Mouse (Mus musculus) frontal cortex, postnatal 10 days (tissue): ENCODE results near the gene Kif16b.
A peak's percentile ranks its signal among the peaks of the same experiment; 100 is the strongest.

Source experiments
- DNase-seq, 2 experiments: peaks; one replicate each; pipeline ENCODE4 v3.0.0; 2022; ENCODE audit warnings: low spot score in 2 of 2, mixed read lengths in 1 of 2

The Kif16b gene

DNA sequence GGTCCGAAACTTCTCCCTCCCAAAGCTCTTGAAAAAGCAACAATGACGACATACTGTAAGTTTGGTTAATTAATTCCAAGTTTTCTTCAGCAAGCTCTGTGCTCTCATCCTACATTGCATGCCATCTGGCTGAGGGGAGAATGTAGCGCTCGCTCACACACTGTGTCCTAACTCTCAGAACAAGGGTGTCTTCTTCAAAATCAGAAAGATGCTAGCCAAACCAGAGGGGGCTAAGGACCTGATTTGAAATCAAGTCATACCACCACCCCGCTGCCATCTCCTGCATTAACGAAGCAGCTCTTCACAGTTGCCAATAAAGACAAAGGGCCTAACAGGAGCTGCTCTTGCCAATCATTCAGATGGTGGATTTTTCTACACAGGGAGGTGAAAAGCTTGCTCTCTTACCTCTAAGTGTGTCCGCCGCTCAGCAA is 253.3 kb downstream of the Kif16b start:
- peak; percentile 40 to 55 for DNase-seq

DNA sequence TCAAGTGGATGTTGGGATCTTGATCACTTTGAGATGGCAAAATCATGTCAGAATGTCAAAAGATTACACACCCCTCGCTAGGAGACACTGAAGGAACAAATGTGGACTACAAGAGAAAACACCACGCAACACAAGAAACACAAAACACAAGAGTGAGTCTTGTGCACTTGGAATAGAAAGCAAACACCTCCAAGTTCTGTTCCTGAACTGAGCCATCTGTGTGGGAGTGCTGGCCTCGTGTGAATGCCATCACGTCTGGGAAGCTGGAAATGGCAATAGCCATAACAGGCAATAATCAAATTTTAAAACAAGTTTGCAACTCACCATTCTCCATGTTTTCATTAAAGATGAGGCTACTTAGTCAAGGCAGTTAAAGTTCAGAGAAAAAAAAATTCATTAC is 254.5 kb downstream of the Kif16b start:
- DNase-seq, result no peak

DNA sequence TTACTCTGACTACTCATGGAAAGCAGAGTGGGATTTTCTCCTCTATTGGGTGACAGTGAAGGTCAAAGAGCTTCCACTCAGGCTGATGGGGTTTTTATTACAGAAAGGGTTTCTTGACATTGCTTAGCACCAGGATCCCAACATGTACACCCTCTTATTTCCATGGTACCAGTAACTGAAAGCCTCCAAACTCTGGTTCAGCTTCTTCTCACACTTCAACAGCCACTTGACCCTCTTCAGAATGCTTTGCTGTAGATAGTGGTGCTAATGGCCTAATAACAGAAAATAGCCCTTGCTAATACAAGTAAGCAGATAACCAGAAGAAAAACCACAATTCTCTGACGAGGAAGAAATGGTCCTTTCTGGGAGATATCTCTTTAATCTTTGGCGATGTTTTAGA is 259.6 kb downstream of the Kif16b start:
- DNase-seq, result no peak

DNA sequence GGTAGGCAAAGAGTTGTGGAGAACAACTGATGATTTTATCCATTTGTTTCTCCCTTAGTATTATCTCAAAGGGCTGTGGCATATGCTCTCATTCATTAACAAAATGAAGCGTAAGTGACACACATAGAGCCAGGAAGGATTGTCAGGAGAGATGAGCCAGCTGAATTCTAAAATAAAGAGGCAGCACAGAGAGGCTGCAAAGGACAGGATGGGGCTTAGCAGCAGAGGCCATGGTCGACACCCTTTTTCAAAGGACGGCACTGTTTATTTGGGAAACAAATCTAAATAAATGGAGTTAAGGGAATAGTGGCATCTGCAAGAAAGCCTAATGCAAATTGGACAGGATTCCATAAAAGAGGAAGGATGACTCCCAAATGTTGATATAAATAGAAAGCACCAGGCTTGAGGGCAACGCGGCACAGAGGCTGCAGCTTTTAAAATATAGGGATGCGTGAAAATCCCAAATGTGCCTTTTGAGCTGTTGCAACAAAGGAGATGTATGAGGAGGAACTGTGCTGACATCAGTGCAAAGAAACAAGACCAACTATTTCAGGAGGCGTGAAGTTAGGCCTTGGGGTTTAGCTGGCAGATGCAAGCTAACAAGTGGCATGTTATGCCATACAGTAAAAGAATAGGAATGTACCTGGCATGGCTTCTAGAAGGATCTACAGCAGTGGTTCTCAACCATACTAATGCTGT is 265.6 kb downstream of the Kif16b start:
- DNase-seq, result no peak

DNA sequence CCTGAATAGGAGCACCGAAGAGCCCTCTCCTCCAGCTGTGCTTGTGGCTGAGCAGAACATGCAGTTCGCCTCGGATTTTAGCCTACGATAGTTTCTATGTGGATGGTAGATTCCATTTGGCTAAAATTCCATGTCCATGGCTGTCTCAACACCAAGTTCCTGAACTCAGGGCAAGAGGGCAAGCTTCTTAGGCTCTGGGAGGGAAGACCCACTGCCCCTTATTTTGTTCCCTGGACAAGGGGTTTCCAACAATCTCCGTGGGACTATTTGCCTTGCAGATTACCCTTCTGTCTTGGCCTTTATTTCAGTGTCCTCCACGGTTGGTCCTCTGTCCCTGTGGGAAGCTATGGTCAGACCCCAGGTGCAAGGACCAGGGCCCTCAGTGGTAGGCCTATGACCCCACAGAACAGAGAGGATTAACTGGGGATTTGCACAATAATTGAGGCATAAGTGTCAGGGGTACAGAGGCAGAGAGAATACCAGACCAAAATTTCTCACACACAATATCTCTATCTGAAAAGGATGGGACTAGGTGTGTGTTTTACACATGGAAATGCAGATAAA is 267.3 kb downstream of the Kif16b start:
- no peak for DNase-seq

DNA sequence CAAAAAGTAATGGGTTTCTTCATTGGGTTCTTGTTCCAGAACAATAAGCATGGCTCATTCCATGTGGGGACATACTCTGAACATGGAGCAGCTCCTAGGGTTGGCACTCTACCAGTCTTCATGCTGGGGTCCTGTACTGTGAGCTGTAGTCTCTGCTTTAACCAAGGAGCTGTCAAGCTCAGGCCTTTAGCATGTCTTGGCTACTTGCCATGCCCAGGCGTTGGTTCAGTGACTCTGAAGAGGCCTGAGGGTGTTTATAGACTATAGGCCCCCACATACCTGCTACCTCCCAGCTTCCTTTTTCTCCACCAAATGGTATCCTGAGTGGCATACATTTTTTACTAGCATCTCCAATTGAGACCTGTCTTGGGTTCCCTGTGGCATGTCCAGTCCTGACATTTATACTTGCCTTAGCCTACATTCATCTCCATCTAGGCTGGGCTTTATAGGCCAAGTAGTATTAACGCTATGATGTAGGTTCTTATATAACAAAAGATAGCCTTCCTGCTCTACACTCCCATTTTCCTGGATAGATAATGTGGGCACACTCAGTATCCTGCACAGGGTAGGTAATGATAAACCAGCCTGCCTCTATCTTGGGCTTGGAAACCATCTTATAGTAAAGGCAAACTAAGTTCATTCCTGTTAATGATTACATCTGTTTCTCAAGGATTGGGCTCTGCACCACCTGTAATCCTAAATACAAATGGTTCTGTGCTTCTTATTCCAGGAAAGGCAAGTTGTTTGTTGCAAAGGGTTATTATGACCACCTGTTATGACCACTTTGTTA is 271.6 kb downstream of the Kif16b start:
- no peak for DNase-seq

DNA sequence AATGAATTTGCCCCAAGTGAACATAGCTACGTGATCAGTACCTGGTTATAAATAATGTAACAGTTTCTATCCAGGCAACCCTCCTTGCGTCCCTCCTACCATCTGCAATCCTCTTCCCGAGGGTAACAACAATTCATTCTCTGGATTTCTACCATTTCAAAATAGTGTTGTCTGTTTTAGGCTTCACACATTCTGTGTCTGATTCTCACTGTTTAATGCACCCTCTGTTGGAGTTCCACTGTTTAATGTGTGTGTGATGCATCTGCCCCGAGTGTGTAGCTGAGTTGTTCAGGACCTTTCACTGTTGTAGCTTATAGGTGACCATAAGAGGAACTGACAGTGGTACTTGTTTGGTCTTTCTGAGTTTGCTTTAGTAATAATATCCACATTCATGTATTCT is 275.6 kb downstream of the Kif16b start:
- no peak for DNase-seq

DNA sequence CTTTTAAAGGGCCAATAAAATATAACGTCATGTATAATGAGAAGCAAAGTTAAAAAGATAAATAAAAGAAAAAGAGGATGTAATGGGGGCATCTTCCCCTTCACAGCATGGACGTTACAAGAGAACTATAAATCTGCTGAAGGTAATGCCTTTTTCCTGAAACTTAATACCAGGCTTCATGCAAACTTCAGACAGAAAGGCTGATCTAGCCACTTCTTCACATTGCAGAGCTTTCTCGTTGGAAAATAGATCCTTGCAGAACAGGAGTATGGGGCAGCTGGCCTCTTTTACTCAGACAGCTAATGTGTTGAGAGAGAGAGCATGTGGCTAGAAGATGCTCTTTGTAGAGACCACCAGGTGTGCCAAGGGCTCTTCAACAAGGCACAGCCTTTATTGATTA is 276.2 kb downstream of the Kif16b start:
- no peak for DNase-seq

DNA sequence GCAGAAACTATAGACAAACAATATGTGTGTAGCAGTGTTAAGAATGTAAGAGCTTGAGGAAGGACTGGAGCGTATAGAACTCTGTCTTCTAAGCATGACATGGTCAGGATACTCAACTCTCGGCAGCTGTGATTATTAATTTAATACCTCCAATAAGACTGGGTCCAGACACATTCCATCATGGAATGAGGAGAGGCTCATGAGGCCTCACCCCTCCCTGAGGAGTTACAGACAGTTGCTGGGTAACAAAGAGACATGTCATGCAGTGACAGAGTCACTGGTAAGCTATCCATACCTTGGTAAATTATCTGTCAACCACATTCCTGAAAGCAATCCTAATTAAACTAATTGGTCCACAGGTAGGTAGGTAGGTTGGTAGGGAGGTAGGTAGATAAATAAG is 277.1 kb downstream of the Kif16b start:
- DNase-seq, result no peak

DNA sequence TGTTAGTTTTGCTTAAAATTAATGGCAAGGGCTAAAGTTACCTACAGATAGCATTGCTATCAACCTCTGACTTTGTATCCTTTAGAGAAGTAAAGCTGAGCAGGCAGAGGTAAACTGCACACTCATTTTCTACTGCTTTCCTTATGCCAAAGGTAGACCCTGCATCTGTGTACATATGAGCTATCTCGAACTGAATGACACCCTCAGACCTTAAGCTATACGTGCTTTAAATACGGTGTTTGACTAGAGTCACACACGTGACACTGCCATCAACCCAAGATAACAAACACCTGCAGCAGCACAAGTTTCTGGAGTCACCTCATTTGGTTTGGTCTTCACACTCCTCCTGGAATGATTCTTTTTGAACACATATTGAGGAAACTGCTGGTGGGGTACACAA is 280.2 kb downstream of the Kif16b start:
- no peak for DNase-seq

DNA sequence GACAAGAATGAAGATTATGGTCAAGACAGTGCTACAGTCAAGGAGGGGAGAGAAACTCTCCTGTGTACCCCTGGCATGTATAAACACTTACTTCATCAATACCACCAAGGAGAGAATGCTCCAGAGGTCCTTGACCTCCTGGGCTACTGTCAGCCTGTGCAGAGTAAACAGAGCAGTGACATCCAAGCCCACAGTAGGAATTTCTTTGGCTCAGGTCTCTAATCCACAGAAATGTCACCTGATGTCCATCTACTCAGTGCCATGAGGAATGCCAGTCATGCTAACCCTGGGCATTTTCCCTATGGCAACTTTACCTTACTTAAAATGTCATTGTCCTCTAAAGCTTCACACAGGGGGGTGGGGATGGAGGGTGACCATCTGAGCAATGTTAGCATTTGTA is 281.4 kb downstream of the Kif16b start:
- DNase-seq, result no peak

DNA sequence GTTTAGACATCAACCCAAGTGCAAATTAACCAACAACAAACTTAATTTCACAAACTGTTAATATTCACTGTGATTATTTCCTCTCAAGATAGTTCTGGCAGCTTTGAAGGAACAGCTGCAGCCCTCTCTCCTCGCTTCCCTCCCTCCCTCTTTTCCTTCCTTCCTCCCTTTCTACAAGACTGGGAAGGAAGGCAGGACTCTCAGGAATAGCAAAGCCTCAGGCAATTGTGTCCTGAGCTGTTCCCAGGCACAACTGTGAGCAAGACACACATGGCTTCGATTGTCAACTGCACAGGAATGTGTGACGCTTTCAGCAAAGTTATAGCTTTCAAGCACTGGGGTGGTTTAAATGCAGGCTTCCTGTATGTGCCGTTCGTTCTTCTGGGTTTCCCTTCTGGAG is 286.8 kb downstream of the Kif16b start:
- DNase-seq, result no peak

DNA sequence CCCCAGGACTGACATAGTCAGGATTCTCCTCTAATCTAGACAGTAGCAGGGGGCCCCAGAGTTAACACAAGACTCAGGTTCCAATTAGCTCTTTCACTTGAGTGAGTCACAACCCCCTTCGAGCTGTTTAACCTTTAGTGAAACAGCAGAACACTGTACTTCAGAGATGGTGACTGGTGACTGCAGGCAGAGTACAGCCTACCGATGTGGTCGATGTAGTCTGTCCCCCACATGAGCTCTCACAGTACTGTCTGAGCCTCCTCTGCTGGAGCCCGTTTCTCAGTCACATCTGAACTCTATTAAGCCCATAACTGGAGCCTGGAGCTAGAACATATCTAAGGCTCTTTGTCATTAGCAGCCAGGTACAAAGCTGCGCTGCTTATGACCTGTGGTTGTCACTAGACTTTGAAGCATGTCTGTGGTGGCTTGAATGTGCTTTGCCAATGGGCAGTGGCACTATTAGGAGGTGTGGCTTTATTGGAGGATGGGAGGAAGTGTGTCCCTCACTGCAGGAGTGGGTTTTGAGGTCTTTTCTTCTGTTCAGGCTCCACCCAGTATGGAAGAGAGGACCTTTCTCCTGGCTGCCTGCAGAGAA is 288.9 kb downstream of the Kif16b start:
- no peak for DNase-seq

DNA sequence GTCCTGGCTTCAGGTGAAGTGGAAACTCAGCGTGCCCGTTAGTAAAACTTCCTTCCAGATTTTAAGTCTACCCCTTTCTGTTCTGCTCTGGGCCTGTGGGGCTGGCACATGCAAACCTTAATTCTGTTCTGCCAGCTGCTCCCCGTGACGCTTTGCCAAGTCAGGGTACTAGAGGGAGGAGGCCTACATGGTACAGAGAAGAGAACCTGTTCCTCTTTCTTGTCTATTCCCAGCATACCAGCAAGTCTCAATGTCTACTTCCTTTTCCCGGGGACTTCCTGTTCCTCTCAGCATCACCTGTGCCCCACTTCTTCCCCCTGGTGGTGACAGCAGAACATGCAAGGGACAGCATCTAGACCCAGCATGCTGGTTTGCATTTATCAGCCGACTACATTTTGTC is 290.2 kb downstream of the Kif16b start:
- DNase-seq, result peak; percentile 43 to 59

DNA sequence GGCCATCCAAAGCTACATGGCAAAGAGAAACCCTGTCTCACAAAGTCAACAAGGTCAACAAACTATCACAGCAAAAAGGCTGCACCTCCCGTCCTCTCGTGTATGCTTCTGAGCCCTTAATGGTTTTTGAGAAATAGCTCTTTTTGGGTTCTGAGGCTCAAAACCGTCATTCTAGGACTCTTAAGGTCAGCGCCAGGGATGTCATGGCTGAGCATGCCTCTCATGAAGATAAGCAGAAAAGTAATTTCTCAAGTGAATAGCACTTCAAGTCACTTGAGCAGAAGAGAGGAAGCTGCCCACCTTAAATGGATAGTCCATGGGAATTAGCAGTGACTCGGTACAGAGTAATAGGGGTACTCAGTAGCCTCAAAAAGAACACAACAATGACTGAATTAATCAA is 291.1 kb downstream of the Kif16b start:
- DNase-seq, result no peak

DNA sequence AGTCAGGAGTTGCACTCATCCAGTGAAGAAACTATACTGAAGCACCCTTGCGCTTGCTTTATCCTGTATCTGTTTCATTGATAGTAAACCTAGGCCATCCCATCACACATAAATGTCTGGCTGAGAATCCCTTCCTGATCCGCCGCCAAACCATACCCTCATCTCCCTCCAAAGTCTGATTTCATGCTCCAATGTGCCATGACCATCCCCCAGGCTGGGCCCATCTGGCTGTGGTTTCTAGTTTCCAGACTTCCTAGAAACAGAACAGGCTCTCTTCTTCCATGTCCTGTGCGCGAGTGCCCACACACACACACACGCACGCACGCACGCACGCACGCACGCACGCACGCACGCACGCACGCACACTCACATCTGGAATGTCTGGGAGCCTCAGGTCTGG is 292.6 kb downstream of the Kif16b start:
- DNase-seq, result peak in 1 of 2 experiments; percentile 10

DNA sequence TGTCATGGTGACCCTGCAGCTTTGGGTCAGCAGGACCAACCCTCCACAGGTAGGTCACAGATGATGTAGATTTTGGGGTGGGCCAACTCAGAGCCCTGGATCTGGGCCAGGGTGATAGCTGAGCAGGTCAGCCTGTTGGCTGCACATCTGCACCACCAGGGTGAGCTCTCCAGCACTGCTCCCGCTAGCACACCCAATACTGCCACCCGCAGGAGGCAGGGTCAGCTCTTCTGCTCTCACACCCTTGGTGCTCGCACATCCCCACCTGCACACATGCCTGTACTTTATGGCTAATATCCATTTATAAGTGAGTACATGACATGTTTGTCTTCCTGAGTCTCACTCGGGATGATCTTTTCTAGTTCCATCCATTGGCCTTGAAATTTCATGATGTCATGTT is 296.6 kb downstream of the Kif16b start:
- no peak for DNase-seq

DNA sequence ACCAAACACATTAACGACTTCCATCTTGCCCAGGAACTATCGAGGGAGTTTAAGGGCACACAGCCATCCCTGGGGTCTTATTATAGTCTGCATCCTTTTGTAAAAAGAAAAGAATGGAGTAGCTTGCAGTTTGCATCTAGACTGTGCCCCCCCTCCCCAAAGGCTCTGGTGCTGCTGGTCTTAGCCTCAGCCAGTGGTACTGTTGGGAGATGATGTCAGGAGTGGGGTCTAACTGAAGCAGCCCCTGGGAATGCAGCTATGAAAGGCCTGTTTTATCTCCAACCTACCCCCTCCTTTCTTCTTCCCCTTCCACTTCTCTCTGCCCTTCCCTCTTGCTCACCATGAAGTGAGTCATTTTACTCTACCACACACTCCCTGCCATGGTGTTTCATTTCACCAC is 298.1 kb downstream of the Kif16b start:
- no peak for DNase-seq

DNA sequence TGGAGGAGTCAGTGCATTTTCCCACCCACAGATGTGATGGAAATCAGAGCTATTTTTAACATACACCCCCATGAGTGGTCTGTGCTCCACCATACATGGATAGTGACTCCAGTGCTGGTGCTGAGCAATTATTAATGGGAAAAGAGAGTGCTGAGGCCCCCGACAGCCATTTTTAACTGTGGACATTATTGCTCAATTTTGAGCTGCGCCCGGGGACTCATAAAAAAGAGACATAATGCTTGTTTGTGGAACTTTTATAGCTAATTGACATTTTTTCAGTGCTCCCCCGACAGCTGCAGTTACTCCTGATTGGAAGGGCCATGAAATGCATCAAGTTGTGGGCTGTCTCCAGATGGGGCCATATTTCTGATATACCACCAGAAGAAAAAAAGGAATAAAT is 302.1 kb downstream of the Kif16b start:
- DNase-seq, result no peak

DNA sequence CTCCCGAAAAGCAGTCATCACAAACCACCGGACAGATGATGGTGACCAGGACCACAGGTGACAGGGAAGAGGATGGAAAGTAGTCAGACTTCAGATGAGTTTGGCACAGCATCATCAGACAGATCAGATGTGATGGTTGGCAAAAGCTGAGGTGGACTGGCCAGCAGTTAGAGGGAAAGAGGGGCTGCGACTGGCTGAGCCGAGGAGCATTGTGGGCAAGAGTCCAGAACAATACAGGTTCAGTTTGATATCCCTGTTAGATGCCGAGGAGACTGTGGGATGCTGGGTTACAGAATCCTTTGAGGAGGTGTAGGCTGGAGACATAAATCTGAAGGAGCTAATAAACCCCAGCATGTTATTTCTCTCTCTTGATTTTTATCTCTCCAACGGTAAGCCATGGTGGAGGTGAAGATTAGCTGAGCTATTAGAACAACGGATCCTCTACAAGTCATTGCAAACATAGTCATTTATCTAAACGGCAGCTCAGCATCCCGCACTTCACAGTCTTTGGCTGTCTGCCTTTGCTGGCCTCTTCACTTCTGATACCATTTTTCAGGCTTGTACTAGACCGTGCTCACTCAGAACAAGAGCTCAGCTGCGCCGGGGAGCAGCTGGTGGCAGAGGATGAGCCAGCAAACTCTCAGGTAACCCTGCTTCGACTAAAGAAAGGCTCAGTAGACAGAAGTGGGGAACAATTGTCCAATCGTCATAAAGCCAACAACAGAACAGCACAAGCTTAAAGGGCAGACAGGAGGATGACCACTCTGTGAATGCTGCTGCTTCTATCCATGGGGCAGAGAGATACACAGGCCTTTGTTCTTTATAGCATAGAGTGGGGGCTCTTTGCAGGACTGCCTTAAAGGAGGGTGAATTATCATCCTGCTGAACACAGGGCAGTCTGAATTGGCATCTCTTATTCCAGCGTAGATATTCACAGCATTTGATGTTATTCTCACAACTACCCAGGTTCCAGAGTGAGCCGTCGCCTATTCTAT is 304.9 kb downstream of the Kif16b start:
- DNase-seq, result no peak

DNA sequence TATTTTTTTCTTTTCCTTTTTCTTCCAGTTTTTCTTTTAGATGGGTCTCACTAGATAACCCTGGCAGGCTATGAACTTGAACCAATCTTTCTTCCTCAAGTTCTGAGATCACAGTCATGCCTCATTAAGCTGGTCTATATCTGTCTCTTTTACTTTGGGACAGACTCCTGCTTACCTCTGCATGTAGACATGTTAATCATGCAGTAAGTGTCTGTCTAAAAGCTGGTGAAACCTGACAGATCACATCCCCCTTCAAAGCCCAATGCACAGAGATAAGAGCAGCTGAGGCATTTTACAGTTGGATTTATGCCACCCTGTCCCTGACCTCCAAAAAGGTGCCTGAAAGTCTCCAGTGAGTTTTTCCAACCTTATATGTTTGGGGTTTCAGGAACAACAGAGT is 310.4 kb downstream of the Kif16b start:
- DNase-seq, result no peak
